Mouse (Mus musculus): ENCODE measurements at regions not wholly inside any gene's neighbourhood (a gene's known extent, or its start where the extent isn't known, plus 50 kb on each side); places are given as distances from the start of the nearest gene placed in this dataset.

GRCm38 (mm10) chr1:78050231-78050630 lies 146.7 kb downstream of the Pax3 start:
- WGBS, result 81% methylated on average over 3 of the region's 3 CpGs

GRCm38 (mm10) chr1:78032336-78032735 lies 164.6 kb downstream of the Pax3 start:
- Histone ChIP-seq H3K36me3 (ENCODE audit: control insufficient read depth, insufficient read depth, low read length) (no peaks in the 10 kb centered on the region), H3K9me3 (ENCODE audit: control insufficient read depth, low read length) (no peaks in the 10 kb centered on the region), H3K9ac (ENCODE audit: low read length) (no peak overlapping the region), H3K27me3 (ENCODE audit: control insufficient read depth, insufficient read depth, low read depth, low read length) (no peaks in the 10 kb centered on the region), H3K4me2 (ENCODE audit: low read depth, low read length) (no peak overlapping the region), H3K4me1 (replicated peaks; ENCODE audit: control insufficient read depth, insufficient read depth, low read length) (no peaks in the 10 kb centered on the region), H3K27ac (ENCODE audit: low read length) (no peak overlapping the region), H3K4me3 (ENCODE audit: low read length) (no peak overlapping the region)
- ATAC-seq (ENCODE audit: low read depth), result no peak
- WGBS, result 69% methylated on average over 2 of the region's 2 CpGs

More at GRCm38 (mm10) chr1:78050231-78050630, 146.7 kb downstream of the Pax3 start:
- no peak for ATAC-seq (ENCODE audit: low read depth)
- Histone ChIP-seq H3K36me3 (ENCODE audit: control insufficient read depth, insufficient read depth, low read length) (no peaks in the 10 kb centered on the region), H3K9ac (ENCODE audit: low read length) (no peak overlapping the region), H3K27me3 (ENCODE audit: control insufficient read depth, insufficient read depth, low read depth, low read length) (no peaks in the 10 kb centered on the region), H3K9me3 (ENCODE audit: control insufficient read depth, low read length) (no peaks in the 10 kb centered on the region), H3K27ac (ENCODE audit: low read length) (no peak overlapping the region), H3K4me3 (ENCODE audit: low read length) (no peak overlapping the region), H3K4me1 (replicated peaks; ENCODE audit: control insufficient read depth, insufficient read depth, low read length) (no peaks in the 10 kb centered on the region), H3K4me2 (ENCODE audit: low read depth, low read length) (no peak overlapping the region)

GRCm38 (mm10) chr1:78021766-78022165 lies 175.2 kb downstream of the Pax3 start:
- H3K4me2 ChIP-seq (ENCODE audit: low read depth, low read length), result no peak overlapping the region
- 37% methylated on average over 6 of the region's 6 CpGs for WGBS
- H3K27ac ChIP-seq (ENCODE audit: low read length), result no peak overlapping the region
- no peaks in the 10 kb centered on the region for H3K9me3 ChIP-seq (ENCODE audit: control insufficient read depth, low read length)
- no peak overlapping the region for H3K4me3 ChIP-seq (ENCODE audit: low read length)
- H3K36me3 ChIP-seq (ENCODE audit: control insufficient read depth, insufficient read depth, low read length), result no peaks in the 10 kb centered on the region
- H3K27me3 ChIP-seq (ENCODE audit: control insufficient read depth, insufficient read depth, low read depth, low read length), result no peaks in the 10 kb centered on the region
- peaks cover 4% of the 10 kb centered on the region; the same call in 1 of the 2 replicates for H3K4me1 ChIP-seq (replicated peaks; ENCODE audit: control insufficient read depth, insufficient read depth, low read length)
- H3K9ac ChIP-seq (ENCODE audit: low read length), result no peak overlapping the region
- ATAC-seq (ENCODE audit: low read depth), result no peak

GRCm38 (mm10) chr1:78021014-78021413 lies 175.9 kb downstream of the Pax3 start:
- Histone ChIP-seq H3K27me3 (ENCODE audit: control insufficient read depth, insufficient read depth, low read depth, low read length) (no peaks in the 10 kb centered on the region), H3K9ac (ENCODE audit: low read length) (no peak overlapping the region), H3K4me1 (replicated peaks; ENCODE audit: control insufficient read depth, insufficient read depth, low read length) (peaks cover 4% of the 10 kb centered on the region; the same call in 1 of the 2 replicates), H3K36me3 (ENCODE audit: control insufficient read depth, insufficient read depth, low read length) (no peaks in the 10 kb centered on the region), H3K4me2 (ENCODE audit: low read depth, low read length) (no peak overlapping the region), H3K4me3 (ENCODE audit: low read length) (no peak overlapping the region), H3K9me3 (ENCODE audit: control insufficient read depth, low read length) (no peaks in the 10 kb centered on the region), H3K27ac (ENCODE audit: low read length) (no peak overlapping the region)
- 78% methylated on average over 6 of the region's 6 CpGs for WGBS
- no peak for ATAC-seq (ENCODE audit: low read depth)

- H3K4me2 ChIP-seq (ENCODE audit: low read depth, low read length), result no peak overlapping the region
- H3K4me1 ChIP-seq (replicated peaks; ENCODE audit: control insufficient read depth, insufficient read depth, low read length), result peaks cover 4% of the 10 kb centered on the region; the same call in 1 of the 2 replicates
- 75% methylated on average over 6 of the region's 6 CpGs for WGBS
- no peaks in the 10 kb centered on the region for H3K9me3 ChIP-seq (ENCODE audit: control insufficient read depth, low read length)
- no peak overlapping the region for H3K9ac ChIP-seq (ENCODE audit: low read length)
- no peak for ATAC-seq (ENCODE audit: low read depth)
- H3K4me3 ChIP-seq (ENCODE audit: low read length), result no peak overlapping the region
- H3K36me3 ChIP-seq (ENCODE audit: control insufficient read depth, insufficient read depth, low read length), result no peaks in the 10 kb centered on the region
- H3K27me3 ChIP-seq (ENCODE audit: control insufficient read depth, insufficient read depth, low read depth, low read length), result no peaks in the 10 kb centered on the region
- H3K27ac ChIP-seq (ENCODE audit: low read length), result no peak overlapping the region
These were observed 178.9 kb downstream of the Pax3 start for GRCm38 (mm10) chr1:78017949-78018617.

GRCm38 (mm10) chr1:78016541-78017267 lies 180.2 kb downstream of the Pax3 start:
- no peak for ATAC-seq (ENCODE audit: low read depth)

GRCm38 (mm10) chr1:78015999-78016398 lies 180.9 kb downstream of the Pax3 start:
- Histone ChIP-seq H3K9ac (ENCODE audit: low read length) (no peak overlapping the region), H3K27ac (ENCODE audit: low read length) (no peak overlapping the region), H3K36me3 (ENCODE audit: control insufficient read depth, insufficient read depth, low read length) (no peaks in the 10 kb centered on the region), H3K4me2 (ENCODE audit: low read depth, low read length) (no peak overlapping the region), H3K27me3 (ENCODE audit: control insufficient read depth, insufficient read depth, low read depth, low read length) (no peaks in the 10 kb centered on the region), H3K4me1 (replicated peaks; ENCODE audit: control insufficient read depth, insufficient read depth, low read length) (no peaks in the 10 kb centered on the region), H3K4me3 (ENCODE audit: low read length) (no peak overlapping the region), H3K9me3 (ENCODE audit: control insufficient read depth, low read length) (no peaks in the 10 kb centered on the region)
- WGBS, result 33% methylated on average over 3 of the region's 3 CpGs
- ATAC-seq (ENCODE audit: low read depth), result no peak

More at GRCm38 (mm10) chr1:78016541-78017267, 180.2 kb downstream of the Pax3 start:
- no peaks in the 10 kb centered on the region for H3K27me3 ChIP-seq (ENCODE audit: control insufficient read depth, insufficient read depth, low read depth, low read length)
- no peak overlapping the region for H3K27ac ChIP-seq (ENCODE audit: low read length)
- WGBS, result 49% methylated on average over 18 of the region's 18 CpGs
- H3K4me3 ChIP-seq (ENCODE audit: low read length), result no peak overlapping the region
- no peaks in the 10 kb centered on the region; the same call in 1 of the 2 replicates for H3K4me1 ChIP-seq (replicated peaks; ENCODE audit: control insufficient read depth, insufficient read depth, low read length)
- H3K36me3 ChIP-seq (ENCODE audit: control insufficient read depth, insufficient read depth, low read length), result no peaks in the 10 kb centered on the region
- H3K4me2 ChIP-seq (ENCODE audit: low read depth, low read length), result peak overlapping the region; percentile 28
- H3K9ac ChIP-seq (ENCODE audit: low read length), result no peak overlapping the region
- H3K9me3 ChIP-seq (ENCODE audit: control insufficient read depth, low read length), result no peaks in the 10 kb centered on the region

GRCm38 (mm10) chr1:78013396-78013795 lies 183.5 kb downstream of the Pax3 start:
- H3K4me3 ChIP-seq (ENCODE audit: low read length), result no peak overlapping the region
- no peaks in the 10 kb centered on the region; the same call in 1 of the 2 replicates for H3K27me3 ChIP-seq (ENCODE audit: control insufficient read depth, insufficient read depth, low read depth, low read length)
- 0 out of 2 replicates have a peak, but pooled peaks cover 2% of the 10 kb centered on the region for H3K4me1 ChIP-seq (replicated peaks; ENCODE audit: control insufficient read depth, insufficient read depth, low read length)
- ATAC-seq (ENCODE audit: low read depth), result no peak
- H3K27ac ChIP-seq (ENCODE audit: low read length), result no peak overlapping the region
- H3K36me3 ChIP-seq (ENCODE audit: control insufficient read depth, insufficient read depth, low read length), result no peaks in the 10 kb centered on the region
- H3K9me3 ChIP-seq (ENCODE audit: control insufficient read depth, low read length), result no peaks in the 10 kb centered on the region
- no peak overlapping the region for H3K4me2 ChIP-seq (ENCODE audit: low read depth, low read length)
- 41% methylated on average over 3 of the region's 3 CpGs for WGBS
- H3K9ac ChIP-seq (ENCODE audit: low read length), result no peak overlapping the region

- Histone ChIP-seq H3K4me2 (ENCODE audit: low read depth, low read length) (peak overlapping the region; percentile 37; the same call in 1 of the 2 replicates), H3K36me3 (ENCODE audit: control insufficient read depth, insufficient read depth, low read length) (no peaks in the 10 kb centered on the region), H3K27ac (ENCODE audit: low read length) (no peak overlapping the region; the same call in 1 of the 2 replicates), H3K4me1 (replicated peaks; ENCODE audit: control insufficient read depth, insufficient read depth, low read length) (peaks cover 5% of the 10 kb centered on the region; the same call in 1 of the 2 replicates), H3K9ac (ENCODE audit: low read length) (peak overlapping the region; percentile 24; the same call in 1 of the 2 replicates), H3K27me3 (ENCODE audit: control insufficient read depth, insufficient read depth, low read depth, low read length) (no peaks in the 10 kb centered on the region; the same call in 1 of the 2 replicates), H3K9me3 (ENCODE audit: control insufficient read depth, low read length) (no peaks in the 10 kb centered on the region), H3K4me3 (ENCODE audit: low read length) (no peak overlapping the region)
- peak; percentile 52; the same call in 1 of the 2 replicates for ATAC-seq (ENCODE audit: low read depth)
- 20% methylated on average over 16 of the region's 16 CpGs for WGBS
These were observed 188.0 kb downstream of the Pax3 start for GRCm38 (mm10) chr1:78008811-78009410.

Measured in lung, embryonic 16.5 days (tissue).